Mouse (Mus musculus) erythroblast, embryonic 14.5 days (primary cell): ENCODE measurements around the gene Ppp1r27.

Source experiments
- GATA1 ChIP-seq: IDR thresholded peaks from 2 replicates; pipeline ENCODE4 v1.6.1; 2012; ENCODE audit warnings: low read length, inconsistent platforms, mixed read lengths
- TAL1 ChIP-seq: IDR thresholded peaks from 3 replicates; pipeline ENCODE4 v1.6.1; 2012; ENCODE audit warnings: low read length, inconsistent platforms, mixed read lengths

- TF ChIP-seq TAL1 = no peak
- no peak for TF ChIP-seq GATA1
Observed at GRCm38 (mm10) chr11:120518027-120518426, 32.9 kb downstream of the Ppp1r27 start.
